11 mouse cellular contexts compared by ENCODE assay signal in genomic region chrX:159909446-159910277, GRCm38 (mm10).
DNase-seq lines count a peak whose midpoint lies in the region; ATAC-seq and TF ChIP-seq lines count a peak whose summit lies in the region.
"Had no signal": no experiment of that assay in that cellular context is flagged by ENCODE, and none has a peak within 500 bp of the region (broad histone marks: within the 10 kb centered on the region; RNA-seq: fewer than 3 reads in every experiment).

No protein-coding gene starts in this region.

- no peak overlapping the region for H3K4me2 ChIP-seq in kidney, embryonic 14.5 days (replicated peaks; ENCODE audit: low read depth, low read length)
- H3K4me2 ChIP-seq: limb, embryonic 12.5 days had no signal

- no peak for TF ChIP-seq POLR2A in kidney, adult 2 months (IDR thresholded peaks at IDR 0.05; ENCODE audit: low read depth, low read length)
- no peak for TF ChIP-seq POLR2A in MEL (IDR thresholded peaks at IDR 0.05; ENCODE audit: control insufficient read depth in 1 of 2, insufficient read depth in 1 of 2, low read depth in 1 of 2, low read length in 2 of 2, poor library complexity in 1 of 2)

- peak; percentile 49 to 65 for TF ChIP-seq EP300 in MEL (IDR thresholded peaks at IDR 0.05; ENCODE audit: low read depth in 1 of 2, low read length in 2 of 2)

- no peaks in the 10 kb centered on the region for H3K79me2 ChIP-seq in MEL (ENCODE audit: control insufficient read depth, insufficient read depth, low read length, poor library complexity)

- WGBS in kidney, adult 2 months: 63% methylated on average over 6 of the region's 6 CpGs
- 74% methylated on average over 6 of the region's 6 CpGs for WGBS in kidney, embryonic 14.5 days

- no peaks in the 10 kb centered on the region for H3K9me3 ChIP-seq in kidney, embryonic 14.5 days (ENCODE audit: control insufficient read depth, low read length)
- no peaks in the 10 kb centered on the region for H3K9me3 ChIP-seq in MEL (replicated peaks; ENCODE audit: insufficient read depth, low read length)
- H3K9me3 ChIP-seq: limb, embryonic 12.5 days; megakaryocyte, embryonic 14.5 days had no signal

- TF ChIP-seq CTCF in kidney, adult 2 months (conservative IDR thresholded peaks at IDR 0.05; ENCODE audit: insufficient read depth, insufficient read length, low read depth, low read length): no peak
- TF ChIP-seq CTCF in MEL (IDR thresholded peaks at IDR 0.05 in 2 of 3, conservative IDR thresholded peaks at IDR 0.05 in 1 of 3; ENCODE audit: control insufficient read depth in 1 of 3, insufficient read depth in 1 of 3, low read depth in 2 of 3, low read length in 3 of 3, poor library complexity in 1 of 3, severe bottlenecking in 1 of 3): no peak

- DNase-seq in kidney, adult 2 months: peak; percentile 0
- DNase-seq in 3134 (ENCODE audit: extremely low read depth, insufficient read length, low spot score): peak; percentile 4
- peak; percentile 74 for DNase-seq in MEL (ENCODE audit: low read depth, low spot score)
- peak; percentile 55 for DNase-seq in gonadal fat pad, adult 2 months (ENCODE audit: low read depth)
- no peak for DNase-seq in right cerebral cortex, postnatal 25 days
- DNase-seq in cerebellum, adult 9-10 months: no peak
- no peak for DNase-seq in spleen, postnatal 36 days (ENCODE audit: low spot score in 2 of 2)

- no peaks in the 10 kb centered on the region for H3K27me3 ChIP-seq in kidney, adult 2 months (replicated peaks; ENCODE audit: control insufficient read depth, insufficient read depth, low read length)
- H3K27me3 ChIP-seq in kidney, embryonic 14.5 days (ENCODE audit: control insufficient read depth, insufficient read depth, low read length): no peaks in the 10 kb centered on the region; the same call in 1 of the 2 replicates
- H3K27me3 ChIP-seq in MEL (ENCODE audit: control insufficient read depth in 1 of 2, insufficient read depth in 2 of 2, low read length in 2 of 2): no peaks in the 10 kb centered on the region

- no peak overlapping the region for H3K4me3 ChIP-seq in kidney, adult 2 months (ENCODE audit: insufficient read depth, low read depth, low read length)
- no peak overlapping the region for H3K4me3 ChIP-seq in kidney, embryonic 14.5 days (ENCODE audit: low read length)
- peak overlapping the region in 1 of 2 experiments; percentile 23; a peak in 2 of 4 replicates for H3K4me3 ChIP-seq in MEL (ENCODE audit: control insufficient read depth in 1 of 2, insufficient read depth in 1 of 2, low read depth in 2 of 2, low read length in 2 of 2)
- H3K4me3 ChIP-seq: limb, embryonic 12.5 days; megakaryocyte, embryonic 14.5 days had no signal

- no peak for TF ChIP-seq RAD21 in MEL (IDR thresholded peaks at IDR 0.05; ENCODE audit: low read depth, low read length)

- no peak overlapping the region for H3K9ac ChIP-seq in kidney, embryonic 14.5 days (ENCODE audit: low read depth, low read length)
- H3K9ac ChIP-seq in MEL (ENCODE audit: control insufficient read depth, low read depth, low read length, poor library complexity, severe bottlenecking): no peak overlapping the region
- H3K9ac ChIP-seq: limb, embryonic 12.5 days had no signal

- no peaks in the 10 kb centered on the region for H3K36me3 ChIP-seq in kidney, adult 2 months (ENCODE audit: control insufficient read depth, insufficient read depth, low read length)
- no peaks in the 10 kb centered on the region for H3K36me3 ChIP-seq in kidney, embryonic 14.5 days (ENCODE audit: control insufficient read depth, insufficient read depth, low read length)
- H3K36me3 ChIP-seq in MEL (ENCODE audit: control insufficient read depth in 1 of 2, insufficient read depth in 2 of 2, low read length in 2 of 2): peaks cover 0 to 44% of the 10 kb centered on the region in 2 experiments; a peak in 3 of 4 replicates
- H3K36me3 ChIP-seq: limb, embryonic 12.5 days had no signal

- no peak overlapping the region for H3K27ac ChIP-seq in kidney, adult 2 months (ENCODE audit: insufficient read depth, low read depth, low read length)
- no peak overlapping the region for H3K27ac ChIP-seq in kidney, embryonic 14.5 days (ENCODE audit: low read depth, low read length)
- H3K27ac ChIP-seq in MEL (ENCODE audit: control insufficient read depth, low read depth, low read length): peak overlapping the region; percentile 54; the same call in 1 of the 2 replicates
- H3K27ac ChIP-seq: kidney, postnatal 0 days; limb, embryonic 12.5 days had no signal

- no peak for ATAC-seq in kidney, embryonic 14.5 days (ENCODE audit: low FRiP score, low TSS enrichment)

- no peaks in the 10 kb centered on the region for H3K4me1 ChIP-seq in kidney, adult 2 months (ENCODE audit: control insufficient read depth, insufficient read depth, low read length)
- H3K4me1 ChIP-seq in kidney, embryonic 14.5 days (ENCODE audit: control insufficient read depth, insufficient read depth, low read length): no peaks in the 10 kb centered on the region
- H3K4me1 ChIP-seq in MEL (ENCODE audit: control insufficient read depth in 1 of 2, insufficient read depth in 2 of 2, low read length in 2 of 2): peaks cover 31 to 36% of the 10 kb centered on the region in 2 experiments
- H3K4me1 ChIP-seq: limb, embryonic 12.5 days had no signal

TF ChIP-seq in MEL, 35 proteins besides CTCF, POLR2A, EP300 and RAD21:
- TF ChIP-seq ZNF384 (IDR thresholded peaks at IDR 0.05; ENCODE audit: low read depth, low read length) (peak; percentile 50; the same call in 1 of the 2 replicates), JUND (IDR thresholded peaks at IDR 0.05; ENCODE audit: low read depth, low read length) (no peak), POLR2AphosphoS5 (IDR thresholded peaks at IDR 0.05; ENCODE audit: borderline replicate concordance, low read depth, low read length) (no peak), UBTF (IDR thresholded peaks at IDR 0.05; ENCODE audit: borderline replicate concordance, insufficient read depth, low read depth, low read length) (no peak), TCF12 (IDR thresholded peaks at IDR 0.05; ENCODE audit: low read depth, low read length) (peak; percentile 53; the same call in 1 of the 2 replicates), NRF1 (IDR thresholded peaks at IDR 0.05; ENCODE audit: insufficient read depth, low read depth, low read length, poor library complexity, severe bottlenecking) (no peak), SMC3 (IDR thresholded peaks at IDR 0.05; ENCODE audit: low read depth, low read length) (no peak), E2F4 (IDR thresholded peaks at IDR 0.05; ENCODE audit: borderline replicate concordance, low read depth, low read length) (no peak), NELFE (IDR thresholded peaks at IDR 0.05; ENCODE audit: low read depth, low read length) (no peak), GABPA (IDR thresholded peaks at IDR 0.05; ENCODE audit: low read depth, low read length) (no peak), MAZ (IDR thresholded peaks at IDR 0.05; ENCODE audit: low read depth, low read length) (0 out of 2 replicates have a peak, but pooled peaks have one; percentile 49), TAL1 (IDR thresholded peaks at IDR 0.05; ENCODE audit: low read length) (no peak), BHLHE40 (IDR thresholded peaks at IDR 0.05; ENCODE audit: borderline replicate concordance, low read depth, low read length) (no peak), CHD1 (IDR thresholded peaks at IDR 0.05; ENCODE audit: low read depth, low read length) (no peak), USF1 (IDR thresholded peaks at IDR 0.05; ENCODE audit: low read depth, low read length) (no peak), KAT2A (conservative IDR thresholded peaks at IDR 0.05; ENCODE audit: low read depth, low read length) (no peak; the same call in 1 of the 2 replicates), ZC3H11A (IDR thresholded peaks at IDR 0.05; ENCODE audit: low read depth, low read length) (peak; percentile 9; the same call in 1 of the 2 replicates), POLR2AphosphoS2 (IDR thresholded peaks at IDR 0.05; ENCODE audit: low read length) (no peak), ETS1 (IDR thresholded peaks at IDR 0.05; ENCODE audit: low read depth, low read length) (peak; percentile 89), HCFC1 (IDR thresholded peaks at IDR 0.05; ENCODE audit: low read depth, low read length) (no peak), ELF1 (IDR thresholded peaks at IDR 0.05; ENCODE audit: low read depth, low read length) (no peak), MEF2A (IDR thresholded peaks at IDR 0.05; ENCODE audit: extremely low read depth, insufficient replicate concordance, low read depth, low read length, poor library complexity, severe bottlenecking) (peak; percentile 97), USF2 (IDR thresholded peaks at IDR 0.05; ENCODE audit: borderline replicate concordance in 1 of 2, insufficient read depth in 1 of 2, low read depth in 1 of 2, low read length in 2 of 2) (no peak), MXI1 (IDR thresholded peaks at IDR 0.05; ENCODE audit: low read depth, low read length) (peak; percentile 60), ZMIZ1 (IDR thresholded peaks at IDR 0.05; ENCODE audit: low read depth, low read length) (no peak), CHD2 (IDR thresholded peaks at IDR 0.05; ENCODE audit: low read length) (no peak), MYC (IDR thresholded peaks at IDR 0.05; ENCODE audit: low read depth, low read length) (no peak), ZKSCAN1 (IDR thresholded peaks at IDR 0.05; ENCODE audit: low read depth, low read length) (no peak), MAX (IDR thresholded peaks at IDR 0.05; ENCODE audit: low read length) (no peak), TBP (IDR thresholded peaks at IDR 0.05; ENCODE audit: low read depth, low read length) (no peak), SIN3A (IDR thresholded peaks at IDR 0.05; ENCODE audit: low read length) (peak; percentile 77), MYB (IDR thresholded peaks at IDR 0.05; ENCODE audit: low read depth, low read length) (peak; percentile 59; the same call in 1 of the 2 replicates), MAFK (IDR thresholded peaks at IDR 0.05; ENCODE audit: borderline replicate concordance, low read depth, low read length) (no peak), GATA1 (IDR thresholded peaks at IDR 0.05; ENCODE audit: low read depth, low read length) (0 out of 2 replicates have a peak, but pooled peaks have one; percentile 16), RCOR1 (IDR thresholded peaks at IDR 0.05; ENCODE audit: low read depth, low read length) (peak; percentile 54)

Comparison
In these comparisons a context has a peak if more than half of its experiments do, and no peak if none do; other contexts are left out.
1. DNase-seq: peak in kidney, adult 2 months (single experiment), 3134 (single experiment), MEL (single experiment) and gonadal fat pad, adult 2 months (single experiment); none in right cerebral cortex, postnatal 25 days (single experiment), cerebellum, adult 9-10 months (single experiment) and spleen, postnatal 36 days (0 of 2).